Mouse (Mus musculus) liver, adult 2 months (tissue): ENCODE data around the gene Gm20388. TPM values are rescaled to one million over a fixed set of nuclear protein-coding genes. Genes with fewer than 3 reads are reported as not detected.

Experiments
- DNase-seq: peaks from one replicate; pipeline ENCODE4 v3.0.0-alpha.2; 2011; ENCODE audit warnings: low read depth, low spot score; ENCODE audit errors: extremely low read depth
- H3K27ac ChIP-seq: fragments of 200-500 bp; replicated peaks from 2 replicates; pipeline ENCODE4 v1.5.1; 2012; ENCODE audit warnings: low read depth, mild to moderate bottlenecking, control low read depth, inconsistent platforms, low read length; ENCODE audit not compliant: insufficient read depth
- H3K27me3 ChIP-seq: fragments of 200-500 bp; 2 replicates; pipeline ENCODE4 v1.6.1; 2012; ENCODE audit warnings: mild to moderate bottlenecking, moderate library complexity, low read length, inconsistent platforms; ENCODE audit not compliant: control insufficient read depth, insufficient read depth
- H3K36me3 ChIP-seq: fragments of 200-500 bp; 2 replicates; pipeline ENCODE4 v1.6.1; 2012; ENCODE audit warnings: low read length, inconsistent platforms; ENCODE audit not compliant: control insufficient read depth, insufficient read depth
- H3K4me1 ChIP-seq: fragments of 200-500 bp; 2 replicates; pipeline ENCODE4 v1.6.1; 2011; ENCODE audit warnings: low read length; ENCODE audit not compliant: control insufficient read depth, insufficient read depth
- H3K4me3 ChIP-seq: fragments of 200-500 bp; 2 replicates; pipeline ENCODE4 v1.5.1; 2011; ENCODE audit warnings: low read depth, mild to moderate bottlenecking, control low read depth, low read length, moderate library complexity; ENCODE audit not compliant: insufficient read depth
- H3K79me2 ChIP-seq: fragments of 200-500 bp; 2 replicates; pipeline ENCODE4 v1.6.1; 2012; ENCODE audit warnings: inconsistent platforms, mild to moderate bottlenecking, low read length, moderate library complexity; ENCODE audit not compliant: control insufficient read depth, insufficient read depth
- H3K9ac ChIP-seq: fragments of 200-500 bp; 2 replicates; pipeline ENCODE4 v1.6.1; 2012; ENCODE audit warnings: low read depth, mild to moderate bottlenecking, control low read depth, inconsistent platforms, low read length
- CTCF ChIP-seq: fragments of 200-500 bp; IDR thresholded peaks from 2 replicates; pipeline ENCODE4 v1.5.1; 2011; ENCODE audit warnings: low read depth, low read length, control low read depth
- POLR2A ChIP-seq: fragments of 200-500 bp; IDR thresholded peaks from 2 replicates; pipeline ENCODE4 v1.6.1; 2011; ENCODE audit warnings: low read length, control low read depth; ENCODE audit not compliant: insufficient read depth; ENCODE audit errors: extremely low read depth
- whole genome bisulfite sequencing: fragments of 180-500 bp; shearing (Covaris S2); methylation state at CpG from one replicate; pipeline ENCODE4 v1.1.7; 2018; 5-methylcytosine and 5-hydroxymethylcytosine counted together
- polyA plus RNA-seq: library from polyadenylated mRNA; depleted of rRNA; stranded (reverse); fragments of >200 nt; gene quantifications from 2 replicates; pipeline ENCODE4 v1.2.3, GENCODE M21; 2012
- total RNA-seq: library from RNA; depleted of rRNA; stranded (reverse); fragments of >200 nt; gene quantifications from 2 replicates; pipeline ENCODE4 v1.2.3, GENCODE M21; 2014

Gene Gm20388
- total and polyA plus RNA-seq, 2 experiments, result 6.4 to 19.9 TPM

GRCm38 (mm10) chr8:123271147-123271546, 3360.5 kb downstream of the Gm20388 start:
- Histone ChIP-seq H3K9ac (no peak overlapping the region), H3K27me3 (no peaks in the 10 kb centered on the region), H3K79me2 (no peaks in the 10 kb centered on the region), H3K27ac (no peak overlapping the region), H3K4me3 (no peak overlapping the region), H3K36me3 (peaks cover 11% of the 10 kb centered on the region), H3K4me1 (no peaks in the 10 kb centered on the region)
- no peak for DNase-seq
- WGBS, result 87% methylated on average over 10 of the region's 10 CpGs
- TF ChIP-seq POLR2A (no peak), CTCF (no peak)

GRCm38 (mm10) chr8:123271901-123272300, 3361.3 kb downstream of the Gm20388 start:
- TF ChIP-seq POLR2A (no peak), CTCF (no peak)
- whole genome bisulfite sequencing, result 84% methylated on average over 4 of the region's 4 CpGs
- Histone ChIP-seq H3K4me1 (no peaks in the 10 kb centered on the region), H3K27ac (no peak overlapping the region), H3K36me3 (peaks cover 5% of the 10 kb centered on the region; the same call in 1 of the 2 replicates), H3K27me3 (no peaks in the 10 kb centered on the region), H3K4me3 (no peak overlapping the region), H3K79me2 (no peaks in the 10 kb centered on the region), H3K9ac (no peak overlapping the region)
- no peak for DNase-seq

GRCm38 (mm10) chr8:123274447-123274846, 3363.8 kb downstream of the Gm20388 start:
- H3K27ac ChIP-seq, result no peak overlapping the region
- H3K27me3 ChIP-seq, result no peaks in the 10 kb centered on the region
- 88% methylated on average over 5 of the region's 5 CpGs for WGBS
- TF ChIP-seq POLR2A (no peak), CTCF (no peak)
- no peaks in the 10 kb centered on the region for H3K79me2 ChIP-seq
- no peak overlapping the region for H3K4me3 ChIP-seq
- no peak overlapping the region for H3K9ac ChIP-seq
- no peak for DNase-seq
- no peaks in the 10 kb centered on the region for H3K36me3 ChIP-seq
- no peaks in the 10 kb centered on the region for H3K4me1 ChIP-seq

DNA sequence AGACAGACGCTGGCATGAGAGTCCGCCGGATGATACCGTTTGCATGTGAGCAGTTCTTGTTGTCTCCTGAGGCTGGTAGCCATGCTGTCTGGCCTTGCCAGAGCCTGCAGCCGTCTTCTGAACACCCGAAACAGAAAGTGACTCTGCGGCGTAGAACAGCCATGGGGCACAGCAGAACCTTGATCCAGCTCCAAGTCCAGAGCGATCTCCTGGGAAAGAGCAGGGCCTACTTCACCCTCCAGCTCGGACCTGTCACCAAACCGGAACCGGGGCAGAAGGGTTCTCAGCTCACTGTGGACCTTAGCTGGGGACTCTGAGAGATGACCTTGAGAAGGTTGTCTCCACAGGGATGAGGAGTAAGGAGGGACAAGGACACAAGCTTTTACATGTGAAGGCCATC, 3364.5 kb downstream of the Gm20388 start:
- Histone ChIP-seq H3K9ac (no peak overlapping the region), H3K27ac (no peak overlapping the region), H3K4me1 (no peaks in the 10 kb centered on the region), H3K27me3 (no peaks in the 10 kb centered on the region), H3K36me3 (no peaks in the 10 kb centered on the region), H3K79me2 (no peaks in the 10 kb centered on the region), H3K4me3 (no peak overlapping the region)
- TF ChIP-seq CTCF (no peak), POLR2A (no peak)
- WGBS, result 95% methylated on average over 12 of the region's 12 CpGs
- no peak for DNase-seq

- 90% methylated on average over 7 of the region's 7 CpGs for WGBS
- no peak overlapping the region for H3K9ac ChIP-seq
- no peaks in the 10 kb centered on the region for H3K27me3 ChIP-seq
- no peaks in the 10 kb centered on the region for H3K79me2 ChIP-seq
- H3K4me1 ChIP-seq, result no peaks in the 10 kb centered on the region
- no peak overlapping the region for H3K27ac ChIP-seq
- H3K4me3 ChIP-seq, result no peak overlapping the region
- DNase-seq, result no peak
- TF ChIP-seq CTCF, result no peak
- no peak for TF ChIP-seq POLR2A
- H3K36me3 ChIP-seq, result no peaks in the 10 kb centered on the region
Observed at GRCm38 (mm10) chr8:123278445-123278844, 3367.8 kb downstream of the Gm20388 start.

GRCm38 (mm10) chr8:123279828-123280227, 3369.2 kb downstream of the Gm20388 start:
- Histone ChIP-seq H3K27ac (no peak overlapping the region), H3K4me3 (no peak overlapping the region), H3K4me1 (no peaks in the 10 kb centered on the region), H3K27me3 (no peaks in the 10 kb centered on the region), H3K9ac (no peak overlapping the region), H3K36me3 (no peaks in the 10 kb centered on the region), H3K79me2 (no peaks in the 10 kb centered on the region)
- TF ChIP-seq CTCF (no peak), POLR2A (no peak)
- no peak for DNase-seq
- WGBS, result 81% methylated on average over 4 of the region's 4 CpGs
